Mouse (Mus musculus) limb, embryonic 10.5 days (tissue): ENCODE results near the gene Olfr110. TPM values are rescaled to one million over a fixed set of nuclear protein-coding genes. Genes with fewer than 3 reads are reported as not detected.

Experiments used
- polyA plus RNA-seq: library from polyadenylated mRNA; unstranded; fragments of >200 nt; fragmentation: Nextera tagmentation; extraction: Ambion mirVana; gene quantifications from 2 replicates; pipeline ENCODE4 v1.2.1, GENCODE M21; 2016

Gene Olfr110
- polyA plus RNA-seq, 1 experiment from 2014 or later, result not detected

Other genes with a start within 250 kb of the Olfr110 start
- gene Olfr98, start 228.7 kb upstream of the Olfr110 start, polyA plus RNA-seq, result not detected in 2 replicates
- 0.64 and 0.74 TPM in 2 replicates for gene H2-M3, start 222.2 kb upstream of the Olfr110 start, polyA plus RNA-seq
- not detected in 2 replicates for gene Olfr99, start 209.0 kb upstream of the Olfr110 start, polyA plus RNA-seq
- gene Olfr101, start 188.2 kb upstream of the Olfr110 start, polyA plus RNA-seq, result not detected in 2 replicates
- not detected in 2 replicates for gene Olfr102, start 175.4 kb upstream of the Olfr110 start, polyA plus RNA-seq
- gene Olfr103, start 152.8 kb upstream of the Olfr110 start, polyA plus RNA-seq, result not detected in 2 replicates
- gene Olfr104-ps, start 132.9 kb upstream of the Olfr110 start, polyA plus RNA-seq, result not detected in 2 replicates
- not detected in 2 replicates for gene Olfr105-ps, start 113.4 kb upstream of the Olfr110 start, polyA plus RNA-seq
- gene Olfr106-ps, start 102.1 kb upstream of the Olfr110 start, polyA plus RNA-seq, result not detected in 2 replicates
- gene Olfr107, start 93.2 kb upstream of the Olfr110 start, polyA plus RNA-seq, result not detected in 2 replicates
- not detected in 2 replicates for gene Olfr108, start 47.0 kb upstream of the Olfr110 start, polyA plus RNA-seq
- gene Olfr109, start 33.6 kb upstream of the Olfr110 start, polyA plus RNA-seq, result not detected in 2 replicates
- not detected in 2 replicates for gene H2-M2, start 8.9 kb upstream of the Olfr110 start, polyA plus RNA-seq
- gene Olfr111, start 15.6 kb downstream of the Olfr110 start, polyA plus RNA-seq, result not detected in 2 replicates
- gene Olfr112, start 77.0 kb downstream of the Olfr110 start, polyA plus RNA-seq, result not detected in 2 replicates
- not detected in 2 replicates for gene Olfr113, start 85.2 kb downstream of the Olfr110 start, polyA plus RNA-seq
- gene Olfr114, start 100.3 kb downstream of the Olfr110 start, polyA plus RNA-seq, result not detected in 2 replicates
- gene Olfr115, start 134.6 kb downstream of the Olfr110 start, polyA plus RNA-seq, result not detected in 2 replicates
- not detected in 2 replicates for gene Olfr116, start 134.7 kb downstream of the Olfr110 start, polyA plus RNA-seq
- gene Olfr117, start 171.3 kb downstream of the Olfr110 start, polyA plus RNA-seq, result not detected in 2 replicates
- not detected in 2 replicates for gene Olfr118, start 174.5 kb downstream of the Olfr110 start, polyA plus RNA-seq
- gene Olfr119, start 204.1 kb downstream of the Olfr110 start, polyA plus RNA-seq, result not detected in 2 replicates
- gene Olfr120, start 229.3 kb downstream of the Olfr110 start, polyA plus RNA-seq, result not detected in 2 replicates